Mouse (Mus musculus): ENCODE results near the gene Elk3.

DNA sequence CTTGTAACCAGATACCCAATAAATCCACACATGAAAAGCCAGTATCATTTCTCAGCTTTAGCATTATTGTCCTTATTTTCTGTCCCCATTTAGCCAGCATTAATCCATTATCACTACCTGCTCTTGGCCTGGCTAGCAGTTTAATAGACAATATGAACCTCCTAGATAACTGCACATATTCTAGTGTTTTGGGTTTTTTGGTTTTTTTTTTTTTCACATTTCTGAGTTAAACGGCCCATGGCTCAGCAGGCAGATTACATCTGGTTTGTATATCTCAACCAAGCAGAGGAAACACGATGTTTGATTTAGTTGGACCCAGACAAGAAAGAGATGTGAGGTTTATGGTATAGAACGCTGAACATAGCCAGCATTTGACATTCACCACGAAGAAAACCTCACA is 41.2 kb downstream of the Elk3 start:
- TF ChIP-seq CTCF (IDR thresholded peaks at IDR 0.05; ENCODE audit: extremely low read depth, insufficient read depth, insufficient read length, insufficient replicate concordance) (no peak), POLR2A (IDR thresholded peaks at IDR 0.05; ENCODE audit: low read depth, low read length) (no peak)
